Mouse (Mus musculus) cerebellum, adult 18-20 months (tissue): ENCODE measurements at regions not wholly inside any gene's neighbourhood (a gene's known extent, or its start where the extent isn't known, plus 50 kb on each side); places are given as distances from the start of the nearest gene placed in this dataset.

Source experiments
- DNase-seq, 2 experiments: peaks; one replicate each; pipeline ENCODE4 v3.0.0; 2021

DNA sequence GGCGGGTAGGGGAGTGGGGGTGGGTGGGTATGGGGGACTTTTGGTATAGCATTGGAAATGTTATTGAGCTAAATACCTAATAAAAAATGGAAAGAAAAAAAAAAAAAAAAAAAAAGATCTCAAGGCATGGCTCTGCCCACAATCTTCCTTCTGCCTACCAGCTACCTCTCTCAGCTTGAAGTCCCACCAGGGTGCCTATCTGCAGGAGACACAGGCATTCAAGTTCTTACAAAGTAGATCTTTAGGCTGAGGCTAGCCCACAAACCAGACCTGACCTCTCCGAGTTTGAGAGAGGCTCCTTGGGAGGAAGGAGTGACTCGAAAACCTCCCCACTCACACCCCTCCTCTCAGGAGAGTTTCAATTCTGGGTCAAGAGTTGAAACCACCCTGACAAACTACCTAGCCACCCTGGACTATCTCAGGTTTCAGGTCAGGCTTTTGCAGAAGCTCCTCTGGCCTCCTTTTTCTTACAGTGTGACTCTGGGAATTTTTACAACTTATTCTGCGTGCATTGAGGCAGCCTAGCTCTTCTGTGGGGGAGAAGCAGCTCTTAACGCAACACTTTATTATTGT is 187.6 kb upstream of the Cxcr4 start:
- no peak for DNase-seq

GRCm38 (mm10) chr1:128772440-128772839 is 180.3 kb upstream of the Cxcr4 start:
- DNase-seq, result no peak

GRCm38 (mm10) chr1:128770786-128771185 is 178.7 kb upstream of the Cxcr4 start:
- DNase-seq, result no peak

GRCm38 (mm10) chr1:128767991-128768390 is 175.9 kb upstream of the Cxcr4 start:
- no peak for DNase-seq

GRCm38 (mm10) chr1:128767415-128767814 is 175.3 kb upstream of the Cxcr4 start:
- DNase-seq, result no peak

DNA sequence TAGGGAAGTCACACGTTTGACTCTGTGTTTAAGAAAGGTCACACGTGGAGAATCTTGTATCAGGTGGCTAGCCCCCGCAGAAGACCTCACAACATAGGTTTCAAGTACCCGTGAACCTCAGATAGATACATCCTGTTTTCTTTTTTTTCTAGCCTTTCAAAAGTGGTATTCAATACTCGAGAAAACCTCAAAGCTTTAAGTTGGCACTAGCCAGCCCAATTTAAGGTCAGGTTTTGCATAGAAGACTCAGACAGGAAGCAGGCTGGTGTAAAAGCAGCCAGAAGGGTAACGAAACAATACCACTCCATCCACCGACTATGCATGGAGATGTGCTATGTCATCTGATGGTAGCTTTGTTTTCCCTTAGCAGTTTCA is 174.8 kb upstream of the Cxcr4 start:
- DNase-seq, result no peak

DNA sequence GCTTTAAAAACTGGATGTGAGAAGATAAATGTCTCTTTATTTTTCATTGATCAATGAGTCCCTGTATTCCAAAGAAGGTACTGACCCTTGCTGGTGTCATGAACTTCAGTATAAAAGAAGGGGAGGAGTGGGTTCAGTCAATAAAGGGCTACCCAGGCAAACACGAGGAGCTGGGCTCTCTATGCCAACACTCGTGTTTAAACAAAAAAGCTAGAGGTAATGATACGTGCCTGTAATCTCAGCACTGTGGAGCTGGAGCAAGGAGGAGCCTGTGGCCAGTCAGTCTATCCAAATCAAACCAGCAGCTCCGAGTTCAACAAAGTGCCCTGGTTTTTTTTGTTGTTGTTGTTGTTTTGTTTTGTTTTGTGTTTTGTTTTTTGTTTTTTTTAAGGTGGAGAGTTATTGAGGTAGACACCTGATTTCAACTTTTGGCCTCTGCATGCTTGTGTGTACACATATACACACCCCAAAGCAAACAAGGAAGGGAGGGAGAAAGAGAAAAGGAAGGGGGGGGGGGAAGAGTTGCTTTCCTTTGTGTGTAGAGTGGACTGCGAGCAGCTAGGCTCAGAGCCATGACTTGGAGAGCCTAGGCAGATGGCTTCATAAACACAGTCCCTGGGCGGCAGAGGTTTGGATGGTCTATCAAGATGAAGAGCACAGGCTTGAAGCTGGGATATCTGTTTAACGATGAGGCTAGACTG is 174.2 kb upstream of the Cxcr4 start:
- DNase-seq, result no peak

DNA sequence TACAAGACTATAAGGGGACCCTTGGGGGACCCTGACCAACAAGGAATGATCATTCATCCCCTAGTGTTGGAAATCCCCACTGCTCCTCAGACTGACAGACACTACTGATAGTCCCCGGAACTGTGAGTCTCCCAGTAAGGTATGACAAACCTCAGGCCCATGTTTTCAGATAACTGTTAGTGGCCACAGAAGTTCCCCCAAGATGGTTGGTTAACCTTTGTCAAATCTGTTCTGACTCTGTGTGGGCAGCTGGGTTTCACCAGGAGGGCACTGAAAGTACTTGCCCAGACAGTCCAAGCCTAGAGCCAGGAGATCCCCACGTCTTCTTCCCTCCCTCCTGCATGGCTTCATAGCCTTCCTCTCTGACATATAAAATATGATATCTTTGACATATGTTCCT is 173.5 kb upstream of the Cxcr4 start:
- no peak for DNase-seq

GRCm38 (mm10) chr1:128765142-128765541 is 173.0 kb upstream of the Cxcr4 start:
- no peak for DNase-seq

- no peak for DNase-seq
Measured at GRCm38 (mm10) chr1:128762854-128763253, 170.8 kb upstream of the Cxcr4 start.

GRCm38 (mm10) chr1:128762076-128762475 is 170.0 kb upstream of the Cxcr4 start:
- DNase-seq, result no peak

- DNase-seq, result no peak
Measured at GRCm38 (mm10) chr1:128758802-128759481, 166.8 kb upstream of the Cxcr4 start.

DNA sequence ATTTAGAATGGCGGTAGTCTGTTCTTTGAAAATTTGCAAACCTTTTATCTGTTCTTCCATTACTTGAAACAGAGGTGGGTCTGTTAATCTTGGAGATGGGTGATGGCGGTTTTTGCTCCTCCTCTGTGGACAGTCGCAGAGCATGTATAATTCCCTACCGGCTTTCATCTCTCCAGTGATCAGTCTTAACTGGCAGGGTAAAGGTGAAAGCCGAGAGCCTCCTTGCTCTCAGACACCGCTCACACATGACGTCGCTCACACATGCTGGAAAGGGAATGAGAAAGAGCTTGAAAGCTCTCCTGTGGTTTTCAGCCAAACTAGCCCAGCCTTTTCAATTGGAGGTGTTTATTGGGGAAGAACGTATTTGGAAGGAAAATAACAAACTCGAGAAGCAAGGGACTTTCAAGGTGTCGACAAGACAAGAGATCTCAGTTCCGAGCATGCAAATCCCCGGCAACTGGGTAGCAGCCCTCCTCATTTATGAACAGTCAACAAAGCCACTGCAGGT is 166.3 kb upstream of the Cxcr4 start:
- no peak for DNase-seq

GRCm38 (mm10) chr1:128753427-128754012 is 161.4 kb upstream of the Cxcr4 start:
- DNase-seq, result no peak

- no peak for DNase-seq
Measured at GRCm38 (mm10) chr1:128749437-128749994, 157.4 kb upstream of the Cxcr4 start.

DNA sequence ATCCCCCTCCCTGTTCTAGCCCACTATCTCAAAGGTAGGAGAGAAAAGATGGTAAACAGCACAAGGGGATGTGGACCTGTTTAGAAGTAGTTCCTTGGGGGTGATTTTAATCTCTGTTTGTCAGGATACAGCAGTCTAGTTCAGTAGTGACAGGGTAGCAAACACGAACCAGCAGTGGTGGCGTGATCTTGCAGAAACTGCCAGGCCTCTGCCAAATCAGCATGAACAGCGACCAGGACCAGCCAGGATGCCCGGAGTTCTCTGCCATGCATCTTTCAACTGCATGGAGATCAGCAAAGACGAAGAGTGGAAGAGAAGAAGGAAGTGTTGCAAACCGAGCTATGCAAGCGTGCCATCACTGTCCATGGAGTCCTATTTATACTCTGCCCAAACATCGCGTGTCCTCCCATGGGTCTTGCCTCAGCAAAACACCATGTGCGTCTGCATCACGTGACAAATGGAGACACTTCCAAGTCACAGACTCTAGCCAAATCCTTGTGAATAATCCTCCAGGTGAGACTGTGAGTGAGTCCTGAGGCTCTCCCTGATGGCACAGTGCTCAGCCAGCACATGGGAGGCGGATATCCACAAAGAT is 155.2 kb upstream of the Cxcr4 start:
- DNase-seq, result no peak

- peak in 1 of 2 experiments; percentile 3 for DNase-seq
Measured at GRCm38 (mm10) chr1:128746461-128747009, 154.4 kb upstream of the Cxcr4 start.

DNA sequence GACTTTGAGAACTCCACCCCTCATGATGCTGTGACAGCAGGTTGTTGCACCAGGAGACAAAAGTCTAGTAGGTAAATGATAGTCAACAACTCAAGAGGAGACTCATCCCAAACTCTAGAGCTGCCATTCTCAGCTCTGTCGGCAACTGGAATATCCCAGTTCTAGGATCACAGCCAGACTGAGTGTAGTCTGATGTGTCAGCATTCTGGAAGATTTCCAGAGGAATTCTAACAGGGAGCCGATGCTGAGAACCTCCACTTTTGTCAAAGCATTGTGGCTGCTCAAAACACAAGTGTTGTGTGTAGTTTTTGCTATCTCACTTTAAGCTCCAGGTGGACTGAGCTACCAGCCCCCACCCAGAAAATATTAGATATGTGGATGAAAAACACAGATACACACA is 148.5 kb upstream of the Cxcr4 start:
- DNase-seq, result no peak

DNA sequence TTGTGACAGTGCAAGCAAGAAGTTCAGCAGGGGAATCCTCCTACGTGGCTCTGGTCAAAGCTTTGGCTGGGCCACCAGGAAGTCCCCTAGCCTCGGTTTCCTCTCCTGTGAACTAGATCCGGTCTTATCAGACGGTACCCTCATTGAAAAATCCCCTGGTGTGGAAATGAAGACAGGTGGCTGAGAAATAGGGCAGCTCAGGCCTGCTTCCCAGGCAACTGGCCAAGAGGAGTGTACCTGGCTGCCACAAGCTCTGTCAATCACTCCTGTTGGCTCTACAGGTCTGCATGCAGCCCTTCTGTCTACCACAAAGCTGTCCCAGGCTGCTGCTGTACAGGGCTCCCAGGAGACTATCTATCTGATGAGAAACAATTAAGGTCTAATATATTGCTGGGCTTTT is 146.1 kb upstream of the Cxcr4 start:
- DNase-seq, result peak; percentile 15 to 26

DNA sequence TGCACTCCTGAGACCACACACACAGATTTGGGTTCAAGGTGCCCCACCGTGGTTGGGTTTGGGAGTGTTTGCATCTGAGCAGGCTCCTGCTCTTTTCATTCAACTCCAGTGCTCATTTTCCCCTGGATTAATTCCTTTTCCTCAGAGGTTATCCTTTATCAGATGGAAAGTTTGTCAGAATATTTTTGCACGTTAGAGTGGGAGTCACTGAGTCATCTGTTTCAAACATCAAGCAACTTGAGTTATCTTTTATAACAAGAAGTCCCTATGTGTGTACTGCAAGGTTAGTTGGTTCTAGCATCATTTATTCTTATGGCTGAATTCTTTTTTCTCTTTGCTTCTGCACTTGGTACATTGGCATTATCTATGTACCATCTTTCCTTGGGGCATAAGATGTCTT is 142.8 kb upstream of the Cxcr4 start:
- no peak for DNase-seq

DNA sequence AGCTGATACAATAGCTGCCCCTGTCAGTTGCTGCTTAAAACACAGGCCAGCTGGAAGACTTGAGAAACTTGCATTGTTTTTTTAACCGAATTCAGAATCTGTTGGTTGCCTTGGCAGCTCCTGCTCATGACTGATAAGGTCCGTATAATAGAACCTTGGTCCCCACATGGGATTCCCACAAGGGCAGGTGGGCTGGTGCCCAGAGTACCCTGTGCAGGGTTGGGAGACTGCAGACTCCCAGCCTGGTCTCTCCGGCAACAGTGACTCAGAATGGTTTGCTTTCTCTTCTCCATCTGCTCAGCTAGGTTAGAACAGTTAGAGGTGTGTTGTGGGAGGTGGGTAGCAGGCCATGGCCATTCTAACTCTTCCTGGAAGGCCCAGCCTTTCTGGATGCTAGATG is 139.4 kb upstream of the Cxcr4 start:
- no peak for DNase-seq

DNA sequence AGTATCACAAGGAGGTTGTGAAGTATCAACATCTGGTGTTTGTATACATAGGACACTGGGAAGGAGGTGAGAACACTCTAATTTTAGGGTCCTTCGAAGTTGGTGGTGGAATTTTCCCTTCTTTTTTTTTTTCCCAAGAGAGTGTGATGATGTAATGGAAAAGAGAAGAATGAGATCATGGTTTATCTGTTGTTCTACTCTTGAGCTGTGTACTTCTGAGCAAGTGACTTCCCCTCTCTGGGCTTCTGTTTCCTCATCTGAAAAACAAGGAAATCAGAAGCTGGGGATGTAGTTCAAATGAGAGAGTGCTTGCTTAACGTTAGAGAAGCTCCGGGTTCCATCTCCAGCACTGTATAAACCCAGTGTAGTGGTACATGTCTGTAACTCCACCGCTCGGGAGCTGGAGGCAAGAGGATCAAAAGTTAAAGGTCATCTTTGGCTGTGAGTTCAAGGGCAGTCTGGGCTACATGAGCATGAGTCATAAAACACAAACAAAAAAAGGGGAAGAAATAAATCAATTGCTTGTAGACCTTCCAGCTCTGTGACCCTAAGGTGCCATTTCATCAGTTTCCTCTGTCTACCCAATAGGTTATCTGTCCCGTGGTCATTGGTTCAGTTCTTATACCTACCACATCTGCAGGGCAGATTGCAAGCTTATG is 132.5 kb upstream of the Cxcr4 start:
- DNase-seq, result no peak
